Mouse (Mus musculus): ENCODE measurements around the gene Retnla. TPM values are rescaled to one million over a fixed set of nuclear protein-coding genes. Genes with fewer than 3 reads are reported as not detected.
"Not testable (repeated sequence)": the region's sequence is repeated elsewhere in the genome, so short reads cannot be mapped to it uniquely, and the experiment has no call there.

The Retnla gene
- polyA plus RNA-seq, 1 experiment from 2014 or later, result not detected

GRCm38 (mm10) chr16:48818524-48818923, 23.8 kb upstream of the Retnla start:
- DNase-seq (ENCODE audit: low spot score), result no peak
- Histone ChIP-seq H3K36me3 (ENCODE audit: control insufficient read depth, insufficient read depth, low read length) (no peaks in the 10 kb centered on the region), H3K27ac (ENCODE audit: low read depth) (no peak overlapping the region), H3K4me2 (ENCODE audit: low read length) (no peak overlapping the region), H3K27me3 (replicated peaks; ENCODE audit: control insufficient read depth, insufficient read depth, low read length) (no peaks in the 10 kb centered on the region), H3K9me3 (ENCODE audit: control insufficient read depth, low read length) (no peaks in the 10 kb centered on the region), H3K4me1 (replicated peaks; ENCODE audit: control insufficient read depth, insufficient read depth, low read length) (no peaks in the 10 kb centered on the region), H3K4me3 (ENCODE audit: low read depth, low read length) (no peak overlapping the region), H3K9ac (ENCODE audit: low read length) (no peak overlapping the region)
- WGBS, result 89% methylated on average over 6 of the region's 6 CpGs
- ATAC-seq (replicated peaks; ENCODE audit: low FRiP score, low TSS enrichment, low read depth), result no peak

GRCm38 (mm10) chr16:48826474-48826873, 15.9 kb upstream of the Retnla start:
- no peaks in the 10 kb centered on the region for H3K4me1 ChIP-seq (replicated peaks; ENCODE audit: control insufficient read depth, insufficient read depth, low read length)
- H3K9me3 ChIP-seq (ENCODE audit: control insufficient read depth, low read length), result no peaks in the 10 kb centered on the region
- H3K4me2 ChIP-seq (ENCODE audit: low read length), result no peak overlapping the region
- H3K27ac ChIP-seq (ENCODE audit: low read depth), result no peak overlapping the region
- no peak for DNase-seq (ENCODE audit: low spot score)
- 62% methylated on average over 3 of the region's 3 CpGs for WGBS
- H3K27me3 ChIP-seq (replicated peaks; ENCODE audit: control insufficient read depth, insufficient read depth, low read length), result no peaks in the 10 kb centered on the region
- no peak; the same call in 1 of the 2 replicates for ATAC-seq (replicated peaks; ENCODE audit: low FRiP score, low TSS enrichment, low read depth)
- no peak overlapping the region for H3K9ac ChIP-seq (ENCODE audit: low read length)
- no peak overlapping the region for H3K4me3 ChIP-seq (ENCODE audit: low read depth, low read length)
- no peaks in the 10 kb centered on the region for H3K36me3 ChIP-seq (ENCODE audit: control insufficient read depth, insufficient read depth, low read length)

GRCm38 (mm10) chr16:48827625-48828024, 14.7 kb upstream of the Retnla start:
- Histone ChIP-seq H3K27ac (ENCODE audit: low read depth) (no peak overlapping the region), H3K9ac (ENCODE audit: low read length) (no peak overlapping the region), H3K27me3 (replicated peaks; ENCODE audit: control insufficient read depth, insufficient read depth, low read length) (no peaks in the 10 kb centered on the region), H3K4me3 (ENCODE audit: low read depth, low read length) (no peak overlapping the region), H3K4me1 (replicated peaks; ENCODE audit: control insufficient read depth, insufficient read depth, low read length) (no peaks in the 10 kb centered on the region), H3K9me3 (ENCODE audit: control insufficient read depth, low read length) (no peaks in the 10 kb centered on the region), H3K4me2 (ENCODE audit: low read length) (no peak overlapping the region), H3K36me3 (ENCODE audit: control insufficient read depth, insufficient read depth, low read length) (no peaks in the 10 kb centered on the region)
- DNase-seq (ENCODE audit: low spot score) (no peak), ATAC-seq (replicated peaks; ENCODE audit: low FRiP score, low TSS enrichment, low read depth) (no peak)
- WGBS, result 47% methylated on average over 1 of the region's 1 CpGs

- no peak overlapping the region for H3K4me3 ChIP-seq (ENCODE audit: low read depth, low read length)
- H3K4me1 ChIP-seq (replicated peaks; ENCODE audit: control insufficient read depth, insufficient read depth, low read length), result no peaks in the 10 kb centered on the region
- no peak overlapping the region for H3K9ac ChIP-seq (ENCODE audit: low read length)
- no peak overlapping the region for H3K27ac ChIP-seq (ENCODE audit: low read depth)
- WGBS, result 81% methylated on average over 4 of the region's 4 CpGs
- ATAC-seq (replicated peaks; ENCODE audit: low FRiP score, low TSS enrichment, low read depth) (no peak), DNase-seq (ENCODE audit: low spot score) (no peak)
- H3K27me3 ChIP-seq (replicated peaks; ENCODE audit: control insufficient read depth, insufficient read depth, low read length), result no peaks in the 10 kb centered on the region
- no peaks in the 10 kb centered on the region for H3K36me3 ChIP-seq (ENCODE audit: control insufficient read depth, insufficient read depth, low read length)
- H3K9me3 ChIP-seq (ENCODE audit: control insufficient read depth, low read length), result no peaks in the 10 kb centered on the region
- no peak overlapping the region for H3K4me2 ChIP-seq (ENCODE audit: low read length)
Measured at GRCm38 (mm10) chr16:48829060-48829459, 13.3 kb upstream of the Retnla start.

GRCm38 (mm10) chr16:48832055-48832454, 10.3 kb upstream of the Retnla start:
- Histone ChIP-seq H3K27ac (ENCODE audit: low read depth) (no peak overlapping the region), H3K4me1 (replicated peaks; ENCODE audit: control insufficient read depth, insufficient read depth, low read length) (no peaks in the 10 kb centered on the region), H3K27me3 (replicated peaks; ENCODE audit: control insufficient read depth, insufficient read depth, low read length) (no peaks in the 10 kb centered on the region), H3K4me2 (ENCODE audit: low read length) (no peak overlapping the region), H3K4me3 (ENCODE audit: low read depth, low read length) (no peak overlapping the region), H3K36me3 (ENCODE audit: control insufficient read depth, insufficient read depth, low read length) (no peaks in the 10 kb centered on the region), H3K9ac (ENCODE audit: low read length) (no peak overlapping the region), H3K9me3 (ENCODE audit: control insufficient read depth, low read length) (no peaks in the 10 kb centered on the region)
- ATAC-seq (replicated peaks; ENCODE audit: low FRiP score, low TSS enrichment, low read depth), result no peak
- WGBS, result 54% methylated on average over 8 of the region's 8 CpGs
- DNase-seq (ENCODE audit: low spot score), result no peak

GRCm38 (mm10) chr16:48833626-48834025, 8.7 kb upstream of the Retnla start:
- H3K36me3 ChIP-seq (ENCODE audit: control insufficient read depth, insufficient read depth, low read length); H3K27me3 ChIP-seq (replicated peaks; ENCODE audit: control insufficient read depth, insufficient read depth, low read length); H3K9ac ChIP-seq (ENCODE audit: low read length); H3K9me3 ChIP-seq (ENCODE audit: control insufficient read depth, low read length); H3K4me3 ChIP-seq (ENCODE audit: low read depth, low read length); DNase-seq (ENCODE audit: low spot score); ATAC-seq (replicated peaks; ENCODE audit: low FRiP score, low TSS enrichment, low read depth); H3K4me2 ChIP-seq (ENCODE audit: low read length); H3K4me1 ChIP-seq (replicated peaks; ENCODE audit: control insufficient read depth, insufficient read depth, low read length); H3K27ac ChIP-seq (ENCODE audit: low read depth): not testable (repeated sequence)
- 70% methylated on average over 1 of the region's 1 CpGs for WGBS

GRCm38 (mm10) chr16:48843671-48844386, 1.5 kb downstream of the Retnla start:
- Histone ChIP-seq H3K36me3 (ENCODE audit: control insufficient read depth, insufficient read depth, low read length) (no peaks in the 10 kb centered on the region), H3K9ac (ENCODE audit: low read length) (no peak overlapping the region), H3K4me2 (ENCODE audit: low read length) (no peak overlapping the region), H3K27ac (ENCODE audit: low read depth) (no peak overlapping the region), H3K4me3 (ENCODE audit: low read depth, low read length) (no peak overlapping the region), H3K9me3 (ENCODE audit: control insufficient read depth, low read length) (no peaks in the 10 kb centered on the region), H3K27me3 (replicated peaks; ENCODE audit: control insufficient read depth, insufficient read depth, low read length) (no peaks in the 10 kb centered on the region), H3K4me1 (replicated peaks; ENCODE audit: control insufficient read depth, insufficient read depth, low read length) (no peaks in the 10 kb centered on the region)
- no peak for ATAC-seq (replicated peaks; ENCODE audit: low FRiP score, low TSS enrichment, low read depth)
- DNase-seq (ENCODE audit: low spot score), result no peak
- WGBS, result 90% methylated on average over 4 of the region's 4 CpGs

GRCm38 (mm10) chr16:48865004-48865403, 22.7 kb downstream of the Retnla start:
- not testable (repeated sequence) for H3K9ac ChIP-seq (ENCODE audit: low read length); H3K4me2 ChIP-seq (ENCODE audit: low read length); DNase-seq (ENCODE audit: low spot score); H3K4me1 ChIP-seq (replicated peaks; ENCODE audit: control insufficient read depth, insufficient read depth, low read length); H3K27ac ChIP-seq (ENCODE audit: low read depth); H3K4me3 ChIP-seq (ENCODE audit: low read depth, low read length); H3K27me3 ChIP-seq (replicated peaks; ENCODE audit: control insufficient read depth, insufficient read depth, low read length); H3K36me3 ChIP-seq (ENCODE audit: control insufficient read depth, insufficient read depth, low read length); H3K9me3 ChIP-seq (ENCODE audit: control insufficient read depth, low read length); ATAC-seq (replicated peaks; ENCODE audit: low FRiP score, low TSS enrichment, low read depth)
- 91% methylated on average over 1 of the region's 1 CpGs for WGBS

- Histone ChIP-seq H3K9ac (ENCODE audit: low read length) (no peak overlapping the region), H3K4me2 (ENCODE audit: low read length) (no peak overlapping the region), H3K27ac (ENCODE audit: low read depth) (no peak overlapping the region), H3K27me3 (replicated peaks; ENCODE audit: control insufficient read depth, insufficient read depth, low read length) (no peaks in the 10 kb centered on the region), H3K36me3 (ENCODE audit: control insufficient read depth, insufficient read depth, low read length) (no peaks in the 10 kb centered on the region), H3K4me3 (ENCODE audit: low read depth, low read length) (no peak overlapping the region), H3K9me3 (ENCODE audit: control insufficient read depth, low read length) (no peaks in the 10 kb centered on the region), H3K4me1 (replicated peaks; ENCODE audit: control insufficient read depth, insufficient read depth, low read length) (no peaks in the 10 kb centered on the region)
- ATAC-seq (replicated peaks; ENCODE audit: low FRiP score, low TSS enrichment, low read depth) (no peak), DNase-seq (ENCODE audit: low spot score) (no peak)
- 78% methylated on average over 2 of the region's 2 CpGs for WGBS
Measured at GRCm38 (mm10) chr16:48867690-48868089, 25.3 kb downstream of the Retnla start.

All from intestine, embryonic 14.5 days (tissue).